Mouse (Mus musculus) liver, embryonic 14.5 days (tissue): ENCODE measurements at regions not wholly inside any gene's neighbourhood (a gene's known extent, or its start where the extent isn't known, plus 50 kb on each side); places are given as distances from the start of the nearest gene placed in this dataset.

Source experiments
- CTCF ChIP-seq: IDR thresholded peaks from 2 replicates; pipeline ENCODE4 v1.5.1; 2016; ENCODE audit warnings: antibody characterized with exemption, low read depth, control low read depth
- EP300 ChIP-seq: IDR thresholded peaks from 2 replicates; pipeline ENCODE4 v1.6.1; 2016; ENCODE audit warnings: antibody characterized with exemption, low read depth

- TF ChIP-seq CTCF (no peak), EP300 (no peak)
Observed at GRCm38 (mm10) chr3:156418124-156418523, 143.5 kb upstream of the Negr1 start.
